Mouse (Mus musculus) liver, postnatal 0 days (tissue): ENCODE data around the gene Bdh2.

Source experiments
- CTCF ChIP-seq: sonication (generic); IDR thresholded peaks from 2 replicates; pipeline ENCODE4 v1.5.1; 2016; ENCODE audit warnings: antibody characterized with exemption, low read depth
- EP300 ChIP-seq: IDR thresholded peaks from 2 replicates; pipeline ENCODE4 v1.6.1; 2016; ENCODE audit warnings: antibody characterized with exemption, low read depth, mild to moderate bottlenecking

- no peak for TF ChIP-seq EP300
- TF ChIP-seq CTCF: no peak
Observed at GRCm38 (mm10) chr3:135298560-135298959, 17.5 kb downstream of the Bdh2 start.
